ENCODE assay signal across 8 mouse cellular contexts in the genomic region with DNA sequence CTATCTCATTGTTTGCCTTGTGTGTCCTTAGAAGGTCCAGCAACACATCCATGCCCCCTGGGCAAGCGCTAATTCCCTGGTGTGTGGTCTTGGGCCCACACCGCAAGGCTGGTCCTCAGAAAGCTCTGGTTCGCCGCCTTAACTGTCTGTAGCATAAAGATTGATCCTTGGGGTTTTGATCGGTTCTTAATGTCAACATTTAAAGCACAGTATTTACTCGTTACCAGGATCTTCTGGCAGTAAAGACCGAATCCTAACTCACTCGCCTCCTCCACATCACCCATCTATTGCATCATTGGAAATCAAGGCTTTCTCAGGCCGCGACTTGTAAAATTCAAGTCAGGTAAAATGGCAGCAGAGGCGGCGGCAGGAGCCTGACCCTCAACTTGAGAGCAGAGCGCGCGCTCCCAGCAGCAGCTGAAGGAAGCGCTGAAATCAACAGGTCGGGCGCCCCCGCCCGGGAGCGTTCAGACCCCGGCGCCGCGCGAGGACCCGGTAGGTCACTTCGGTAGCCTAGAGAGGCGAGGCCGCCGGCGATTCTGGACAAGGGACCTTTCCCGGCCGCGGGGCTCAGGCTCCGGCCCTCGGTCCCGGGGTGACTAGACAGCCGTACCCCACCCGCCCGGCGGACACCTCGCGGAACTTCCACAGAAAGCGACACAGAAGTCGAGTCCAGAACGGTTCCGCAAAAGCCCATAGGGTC. TPM values are rescaled to one million over a fixed set of nuclear protein-coding genes. Genes with fewer than 3 reads are reported as not detected.
DNase-seq lines count a peak whose midpoint lies in the region; ATAC-seq and TF ChIP-seq lines count a peak whose summit lies in the region.

No protein-coding gene starts in this region.

- no peak for TF ChIP-seq POLR2A in heart, adult 2 months (IDR thresholded peaks at IDR 0.05; ENCODE audit: insufficient read depth, low read depth, low read length)
- no peak for TF ChIP-seq POLR2A in kidney, adult 2 months (IDR thresholded peaks at IDR 0.05; ENCODE audit: low read depth, low read length)

- H3K79me2 ChIP-seq in heart, adult 2 months (replicated peaks; ENCODE audit: control insufficient read depth, insufficient read depth, low read length), result peaks cover 3% of the 10 kb centered on the region; the same call in 1 of the 2 replicates

- peak; percentile 83 for DNase-seq in embryonic facial prominence, embryonic 11.5 days (ENCODE audit: low spot score)
- DNase-seq in heart, adult 2 months, result peak; percentile 88 to 90
- DNase-seq in kidney, adult 2 months, result peak; percentile 84
- peak; percentile 74 for DNase-seq in liver
- peak; percentile 65 to 75 for DNase-seq in spleen, postnatal 10 days (ENCODE audit: low spot score in 2 of 2)

- no peak overlapping the region for H3K27ac ChIP-seq in embryonic facial prominence, embryonic 11.5 days (replicated peaks; ENCODE audit: low read depth, low read length)
- H3K27ac ChIP-seq in heart, adult 2 months, result peak overlapping the region; percentile 87
- H3K27ac ChIP-seq in kidney, adult 2 months (ENCODE audit: insufficient read depth, low read depth, low read length), result peak overlapping the region; percentile 72
- no peak overlapping the region for H3K27ac ChIP-seq in midbrain, embryonic 16.5 days (ENCODE audit: low read length)

- H3K4me3 ChIP-seq in erythroblast, embryonic 14.5 days (replicated peaks), result peak overlapping the region; percentile 67
- peak overlapping the region; percentile 73 for H3K4me3 ChIP-seq in embryonic facial prominence, embryonic 11.5 days (ENCODE audit: low read depth, low read length)
- H3K4me3 ChIP-seq in heart, adult 2 months, result peak overlapping the region; percentile 82
- H3K4me3 ChIP-seq in kidney, adult 2 months (ENCODE audit: insufficient read depth, low read depth, low read length), result peak overlapping the region; percentile 69
- peak overlapping the region; percentile 82 for H3K4me3 ChIP-seq in midbrain, embryonic 16.5 days (ENCODE audit: low read depth, low read length)

- no peaks in the 10 kb centered on the region for H3K36me3 ChIP-seq in erythroblast, embryonic 14.5 days (ENCODE audit: control insufficient read depth)
- no peaks in the 10 kb centered on the region for H3K36me3 ChIP-seq in embryonic facial prominence, embryonic 11.5 days (replicated peaks; ENCODE audit: control insufficient read depth, insufficient read depth, low read depth, low read length)
- peaks cover 5% of the 10 kb centered on the region for H3K36me3 ChIP-seq in heart, adult 2 months (ENCODE audit: control insufficient read depth, insufficient read depth, low read length)
- H3K36me3 ChIP-seq in kidney, adult 2 months (ENCODE audit: control insufficient read depth, insufficient read depth, low read length), result no peaks in the 10 kb centered on the region
- H3K36me3 ChIP-seq in midbrain, embryonic 16.5 days (ENCODE audit: control insufficient read depth, insufficient read depth, low read length), result no peaks in the 10 kb centered on the region

- H3K9me3 ChIP-seq in erythroblast, embryonic 14.5 days (ENCODE audit: control insufficient read depth, low read length), result no peaks in the 10 kb centered on the region
- H3K9me3 ChIP-seq in embryonic facial prominence, embryonic 11.5 days (replicated peaks; ENCODE audit: control insufficient read depth, low read length), result no peaks in the 10 kb centered on the region
- H3K9me3 ChIP-seq in midbrain, embryonic 16.5 days (replicated peaks; ENCODE audit: control insufficient read depth, low read length, poor library complexity, severe bottlenecking), result no peaks in the 10 kb centered on the region

- H3K9ac ChIP-seq in embryonic facial prominence, embryonic 11.5 days (replicated peaks; ENCODE audit: low read length), result peak overlapping the region; percentile 59
- peak overlapping the region; percentile 76 for H3K9ac ChIP-seq in heart, adult 2 months (ENCODE audit: low read depth, low read length)
- peak overlapping the region; percentile 58 for H3K9ac ChIP-seq in midbrain, embryonic 16.5 days (ENCODE audit: low read depth, low read length)

- peak overlapping the region; percentile 97 for H3K4me2 ChIP-seq in embryonic facial prominence, embryonic 11.5 days (ENCODE audit: low read depth, low read length)
- H3K4me2 ChIP-seq in midbrain, embryonic 16.5 days (ENCODE audit: low read length), result peak overlapping the region; percentile 100

- WGBS in embryonic facial prominence, embryonic 11.5 days, result 3% methylated on average over 48 of the region's 48 CpGs
- 4% methylated on average over 48 of the region's 48 CpGs for WGBS in heart, adult 2 months
- 3% methylated on average over 48 of the region's 48 CpGs for WGBS in kidney, adult 2 months
- WGBS in midbrain, embryonic 16.5 days, result 2% methylated on average over 48 of the region's 48 CpGs

- no peak for TF ChIP-seq EP300 in heart, adult 2 months (IDR thresholded peaks at IDR 0.05; ENCODE audit: insufficient read depth, low read depth, low read length)

- peaks cover 14% of the 10 kb centered on the region for H3K4me1 ChIP-seq in erythroblast, embryonic 14.5 days (ENCODE audit: control insufficient read depth)
- H3K4me1 ChIP-seq in embryonic facial prominence, embryonic 11.5 days (ENCODE audit: control insufficient read depth, insufficient read depth, low read length), result no peaks in the 10 kb centered on the region
- peaks cover 4% of the 10 kb centered on the region for H3K4me1 ChIP-seq in heart, adult 2 months (ENCODE audit: control insufficient read depth, insufficient read depth, low read length)
- no peaks in the 10 kb centered on the region; the same call in none of the 2 replicates for H3K4me1 ChIP-seq in kidney, adult 2 months (ENCODE audit: control insufficient read depth, insufficient read depth, low read length)
- peaks cover 3% of the 10 kb centered on the region for H3K4me1 ChIP-seq in midbrain, embryonic 16.5 days (ENCODE audit: control insufficient read depth, insufficient read depth, low read length)

- intact Hi-C loops in heart, adult 2 months (cut with DNase I), result loop anchor here (1.0 to 5.0 kb wide), 2 partner anchors 61 to 94 kb away; a partner anchor contains a TSS

- H3K27me3 ChIP-seq in erythroblast, embryonic 14.5 days (ENCODE audit: control insufficient read depth), result peaks cover 53% of the 10 kb centered on the region
- H3K27me3 ChIP-seq in embryonic facial prominence, embryonic 11.5 days (ENCODE audit: control insufficient read depth, insufficient read depth, low read length), result no peaks in the 10 kb centered on the region; the same call in 1 of the 2 replicates
- H3K27me3 ChIP-seq in heart, adult 2 months (ENCODE audit: control insufficient read depth, insufficient read depth, low read length), result no peaks in the 10 kb centered on the region
- H3K27me3 ChIP-seq in kidney, adult 2 months (replicated peaks; ENCODE audit: control insufficient read depth, insufficient read depth, low read length), result no peaks in the 10 kb centered on the region
- no peaks in the 10 kb centered on the region; the same call in 1 of the 2 replicates for H3K27me3 ChIP-seq in midbrain, embryonic 16.5 days (ENCODE audit: control insufficient read depth, insufficient read depth, low read depth, low read length)

- TF ChIP-seq CTCF in heart, adult 2 months (IDR thresholded peaks at IDR 0.05), result peak; percentile 73
- peak; percentile 21; the same call in 1 of the 2 replicates for TF ChIP-seq CTCF in kidney, adult 2 months (conservative IDR thresholded peaks at IDR 0.05; ENCODE audit: insufficient read depth, insufficient read length, low read depth, low read length)

- no peak for ATAC-seq in erythroblast, adult 5-6 weeks (replicated peaks; ENCODE audit: low FRiP score, poor library complexity, severe bottlenecking)
- ATAC-seq in embryonic facial prominence, embryonic 11.5 days (replicated peaks; ENCODE audit: insufficient number of reproducible peaks, low FRiP score, low TSS enrichment, low read depth), result peak; percentile 76
- peak; percentile 69 for ATAC-seq in midbrain, embryonic 16.5 days

RNA-seq across cellular contexts. Expression of a gene that starts 0.7 kb away (rescaled TPM):
- under 0.01 TPM in 1 of 2 replicates, not detected in the other for polyA plus RNA-seq in erythroblast, embryonic 14.5 days (2012)
- 0.19 and 2.1 TPM in 2 replicates for total RNA-seq in erythroblast, adult 5-6 weeks (2015; ENCODE audit: low replicate concordance)
- total RNA-seq in erythroblast, adult 5-6 weeks (2017; ENCODE audit: low replicate concordance), result 0.56 and 4.9 TPM in 2 replicates
- 3.1 and 6.0 TPM in 2 replicates for polyA plus RNA-seq in embryonic facial prominence, embryonic 11.5 days (2014; fragmentation: Nextera tagmentation; extraction: Ambion mirVana)
- total RNA-seq in heart, adult 2 months (2021), result 10 to 100 TPM; 16.2 to 21.9 TPM
- 3.8 and 7.4 TPM in 2 replicates for polyA plus RNA-seq in heart, adult 2 months (2012; rRNA removed)
- polyA plus RNA-seq in kidney, adult 2 months (2012; rRNA removed), result 2.0 and 2.5 TPM in 2 replicates
- polyA plus RNA-seq in midbrain, embryonic 16.5 days (2015; fragmentation: Nextera tagmentation; extraction: Ambion mirVana), result 5.9 and 7.1 TPM in 2 replicates

Comparison
In these comparisons a context has a peak if more than half of its experiments do, and no peak if none do; other contexts are left out.
1. H3K27ac ChIP-seq: peak in heart, adult 2 months (single experiment) and kidney, adult 2 months (single experiment); none in embryonic facial prominence, embryonic 11.5 days (single experiment) and midbrain, embryonic 16.5 days (single experiment).
2. Peak in every context shown above with its lines, with median percentiles within 50 percentile points of each other: H3K4me3 ChIP-seq, DNase-seq and H3K9ac ChIP-seq.